Mouse (Mus musculus): ENCODE data around the gene Poldip2.

- TF ChIP-seq CTCF (IDR thresholded peaks at IDR 0.05; ENCODE audit: control insufficient read depth, insufficient read depth, insufficient read length) = no peak
- TF ChIP-seq MYOD1 (IDR thresholded peaks at IDR 0.05; ENCODE audit: control insufficient read depth, insufficient read length, low read depth) = no peak
- no peak for TF ChIP-seq USF1 (IDR thresholded peaks at IDR 0.05; ENCODE audit: low read depth)
- no peak for TF ChIP-seq MAX (IDR thresholded peaks at IDR 0.05)
Observed at GRCm38 (mm10) chr11:78467515-78467914, 44.5 kb upstream of the Poldip2 start.

All from C2C12 (cell line).